Comparison of ENCODE assay signal across 7 mouse cellular contexts in the genomic region with DNA sequence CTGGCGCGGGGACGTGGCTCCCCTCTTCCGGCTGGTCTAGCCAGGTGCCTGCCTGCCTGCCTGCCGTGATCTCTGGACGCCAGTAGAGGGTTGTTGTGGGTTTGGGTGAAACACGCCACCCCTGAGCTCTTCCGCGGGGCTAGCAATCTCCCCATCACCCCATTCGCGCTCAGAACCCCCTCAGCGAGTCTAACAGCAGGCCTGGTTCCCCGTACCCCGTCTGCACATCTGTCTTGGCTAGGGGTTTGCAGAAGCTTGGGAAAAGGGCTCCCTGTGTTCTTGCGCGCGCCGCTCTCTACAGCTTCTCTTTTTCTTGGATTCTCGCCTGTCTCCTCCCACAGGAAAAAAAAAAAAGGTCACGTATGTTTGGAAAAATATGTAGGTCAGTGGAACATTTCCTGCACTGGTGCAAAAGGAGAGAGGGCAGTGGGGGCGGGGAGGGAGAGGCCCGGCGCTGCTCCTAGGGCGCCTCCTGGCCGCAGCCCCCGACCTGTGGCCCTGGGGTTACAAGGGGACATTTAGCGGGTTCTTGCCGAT. TPM values are rescaled to one million over a fixed set of nuclear protein-coding genes. Genes with fewer than 3 reads are reported as not detected.
DNase-seq lines count a peak whose midpoint lies in the region; ATAC-seq lines count a peak whose summit lies in the region.

No protein-coding gene starts in this region.

- H3K4me3 ChIP-seq in embryonic facial prominence, embryonic 10.5 days = peak overlapping the region; percentile 77
- peak overlapping the region; percentile 80 for H3K4me3 ChIP-seq in intestine, embryonic 16.5 days (ENCODE audit: low read length)
- H3K4me3 ChIP-seq in limb, embryonic 13.5 days = peak overlapping the region; percentile 73
- peak overlapping the region; percentile 78 for H3K4me3 ChIP-seq in midbrain, embryonic 16.5 days (ENCODE audit: low read depth, low read length)

- H3K9ac ChIP-seq in intestine, embryonic 16.5 days (ENCODE audit: low read depth, low read length) = peak overlapping the region; percentile 76
- peak overlapping the region; percentile 1; the same call in 1 of the 2 replicates for H3K9ac ChIP-seq in limb, embryonic 13.5 days
- peak overlapping the region; percentile 78 for H3K9ac ChIP-seq in midbrain, embryonic 16.5 days (ENCODE audit: low read depth, low read length)

- no peaks in the 10 kb centered on the region for H3K36me3 ChIP-seq in embryonic facial prominence, embryonic 10.5 days (replicated peaks)
- H3K36me3 ChIP-seq in intestine, embryonic 16.5 days (ENCODE audit: control insufficient read depth, insufficient read depth, low read length) = no peaks in the 10 kb centered on the region
- H3K36me3 ChIP-seq in limb, embryonic 13.5 days = no peaks in the 10 kb centered on the region
- H3K36me3 ChIP-seq in midbrain, embryonic 16.5 days (ENCODE audit: control insufficient read depth, insufficient read depth, low read length) = no peaks in the 10 kb centered on the region

- H3K9me3 ChIP-seq in embryonic facial prominence, embryonic 10.5 days = no peaks in the 10 kb centered on the region
- no peaks in the 10 kb centered on the region for H3K9me3 ChIP-seq in intestine, embryonic 16.5 days (ENCODE audit: control insufficient read depth, low read length)
- no peaks in the 10 kb centered on the region for H3K9me3 ChIP-seq in limb, embryonic 13.5 days
- no peaks in the 10 kb centered on the region for H3K9me3 ChIP-seq in midbrain, embryonic 16.5 days (replicated peaks; ENCODE audit: control insufficient read depth, low read length, poor library complexity, severe bottlenecking)

- ATAC-seq in granulocyte monocyte progenitor cell, adult 5-6 weeks (replicated peaks; ENCODE audit: poor library complexity, severe bottlenecking) = 0 out of 2 replicates have a peak, but pooled peaks have one; percentile 17
- peak; percentile 61 for ATAC-seq in intestine, embryonic 16.5 days
- no peak for ATAC-seq in limb, embryonic 13.5 days (ENCODE audit: low FRiP score, low read depth)
- peak; percentile 49 for ATAC-seq in midbrain, embryonic 16.5 days

- H3K27me3 ChIP-seq in embryonic facial prominence, embryonic 10.5 days (replicated peaks; ENCODE audit: low read depth, poor library complexity, severe bottlenecking) = peaks cover 76% of the 10 kb centered on the region
- H3K27me3 ChIP-seq in intestine, embryonic 16.5 days (replicated peaks; ENCODE audit: control insufficient read depth, insufficient read depth, low read length) = peaks cover 22% of the 10 kb centered on the region
- H3K27me3 ChIP-seq in limb, embryonic 13.5 days = peaks cover 64% of the 10 kb centered on the region
- H3K27me3 ChIP-seq in midbrain, embryonic 16.5 days (ENCODE audit: control insufficient read depth, insufficient read depth, low read depth, low read length) = peaks cover 27% of the 10 kb centered on the region

- H3K27ac ChIP-seq in embryonic facial prominence, embryonic 10.5 days (replicated peaks) = no peak overlapping the region
- peak overlapping the region; percentile 40 for H3K27ac ChIP-seq in intestine, embryonic 16.5 days (ENCODE audit: low read length)
- no peak overlapping the region for H3K27ac ChIP-seq in limb, embryonic 13.5 days
- H3K27ac ChIP-seq in midbrain, embryonic 16.5 days (ENCODE audit: low read length) = no peak overlapping the region

- H3K4me1 ChIP-seq in embryonic facial prominence, embryonic 10.5 days = peaks cover 31% of the 10 kb centered on the region
- peaks cover 10% of the 10 kb centered on the region for H3K4me1 ChIP-seq in intestine, embryonic 16.5 days (ENCODE audit: control insufficient read depth, insufficient read depth, low read length)
- H3K4me1 ChIP-seq in limb, embryonic 13.5 days = peaks cover 29% of the 10 kb centered on the region
- peaks cover 21% of the 10 kb centered on the region for H3K4me1 ChIP-seq in midbrain, embryonic 16.5 days (ENCODE audit: control insufficient read depth, insufficient read depth, low read length)

- peak; percentile 75 for DNase-seq in adrenal gland, postnatal 25 days
- peak; percentile 52 for DNase-seq in embryonic facial prominence, embryonic 10.5 days (ENCODE audit: low spot score)
- peak; percentile 81 for DNase-seq in testis, postnatal 10 days (ENCODE audit: low spot score)

- peak overlapping the region; percentile 100 for H3K4me2 ChIP-seq in intestine, embryonic 16.5 days (ENCODE audit: low read depth, low read length)
- H3K4me2 ChIP-seq in limb, embryonic 13.5 days (replicated peaks) = peak overlapping the region; percentile 98
- peak overlapping the region; percentile 100 for H3K4me2 ChIP-seq in midbrain, embryonic 16.5 days (ENCODE audit: low read length)

- 1% methylated on average over 28 of the region's 28 CpGs for WGBS in embryonic facial prominence, embryonic 10.5 days
- 3% methylated on average over 28 of the region's 28 CpGs for WGBS in intestine, embryonic 16.5 days
- 0% methylated on average over 28 of the region's 28 CpGs for WGBS in limb, embryonic 13.5 days
- WGBS in midbrain, embryonic 16.5 days = 2% methylated on average over 28 of the region's 28 CpGs

RNA-seq across cellular contexts. Expression of gene Npas2, which starts 1.0 kb away (rescaled TPM):
- total RNA-seq in adrenal gland, postnatal 25 days (2021) = 1.0 and 2.5 TPM in 2 replicates
- 0.11 and 0.12 TPM in 2 replicates for polyA plus RNA-seq in embryonic facial prominence, embryonic 10.5 days (2016; fragmentation: Nextera tagmentation; extraction: Ambion mirVana)
- total RNA-seq in granulocyte monocyte progenitor cell, adult 5-6 weeks (2014; fragmentation: Nextera tagmentation) = not detected in 2 replicates
- total RNA-seq in granulocyte monocyte progenitor cell, adult 5-6 weeks (2017) = not detected in 2 replicates
- polyA plus RNA-seq in intestine, embryonic 16.5 days (2015; fragmentation: Nextera tagmentation; extraction: Ambion mirVana) = 0.70 and 0.91 TPM in 2 replicates
- polyA plus RNA-seq in limb, embryonic 13.5 days (2015; fragmentation: Nextera tagmentation; extraction: Ambion mirVana) = 0.72 and 0.80 TPM in 2 replicates
- polyA plus RNA-seq in midbrain, embryonic 16.5 days (2015; fragmentation: Nextera tagmentation; extraction: Ambion mirVana) = 0.54 and 0.71 TPM in 2 replicates

Comparison
In these comparisons a context has a peak if more than half of its experiments do, and no peak if none do; other contexts are left out.
1. H3K9ac ChIP-seq: peak in every context shown above with its lines; median percentile 78 in midbrain, embryonic 16.5 days; 76 in intestine, embryonic 16.5 days; 1 in limb, embryonic 13.5 days.